Mouse (Mus musculus) G1E (cell line): ENCODE measurements at regions not wholly inside any gene's neighbourhood (a gene's known extent, or its start where the extent isn't known, plus 50 kb on each side); places are given as distances from the start of the nearest gene placed in this dataset.
A peak's percentile ranks its signal among the peaks of the same experiment; 100 is the strongest.

Experiments used
- ATAC-seq: 2 replicates; pipeline ENCODE4 v1.8.0; 2016; ENCODE audit warnings: mild to moderate bottlenecking; ENCODE audit not compliant: insufficient number of reproducible peaks, poor library complexity, low FRiP score, severe bottlenecking; ENCODE audit errors: extremely low read depth
- DNase-seq: peaks from one replicate; pipeline ENCODE4 v3.0.0; 2012; ENCODE audit warnings: low spot score
- H3K27me3 ChIP-seq: 2 replicates; pipeline ENCODE4 v1.6.1; 2012; ENCODE audit warnings: mild to moderate bottlenecking, low read length, inconsistent platforms; ENCODE audit not compliant: insufficient read depth
- H3K36me3 ChIP-seq: replicated peaks from 2 replicates; pipeline ENCODE3; 2012; ENCODE audit warnings: mild to moderate bottlenecking, inconsistent platforms
- H3K4me1 ChIP-seq: 2 replicates; pipeline ENCODE4 v1.6.1; 2012; ENCODE audit warnings: low read depth, low read length, inconsistent platforms, mixed read lengths; ENCODE audit not compliant: insufficient read depth
- H3K4me3 ChIP-seq: 2 replicates; pipeline ENCODE4 v1.5.1; 2012; ENCODE audit warnings: low read depth, mild to moderate bottlenecking, inconsistent platforms, low read length, moderate library complexity, mixed read lengths
- H3K9me3 ChIP-seq: replicated peaks from 2 replicates; pipeline ENCODE4 v1.6.1; 2012; ENCODE audit warnings: inconsistent platforms
- CTCF ChIP-seq: IDR thresholded peaks from 2 replicates; pipeline ENCODE4 v1.5.1; 2012; ENCODE audit warnings: low read depth, low read length, inconsistent platforms, mixed read lengths
- GATA1 ChIP-seq: IDR thresholded peaks from 2 replicates; pipeline ENCODE4 v1.6.1; 2012; ENCODE audit warnings: borderline replicate concordance, low read length, inconsistent platforms, mixed read lengths
- GATA2 ChIP-seq: IDR thresholded peaks from 2 replicates; pipeline ENCODE4 v1.6.1; 2012; ENCODE audit warnings: low read depth, low read length, inconsistent platforms, borderline replicate concordance
- POLR2AphosphoS5 ChIP-seq: IDR thresholded peaks from 2 replicates; pipeline ENCODE4 v1.6.1; 2012; ENCODE audit warnings: low read depth, low read length, inconsistent platforms; ENCODE audit not compliant: insufficient replicate concordance
- TAL1 ChIP-seq: conservative IDR thresholded peaks from 2 replicates; pipeline ENCODE4 v1.6.1; 2012; ENCODE audit warnings: low read depth, low read length, inconsistent platforms, mixed read lengths

GRCm38 (mm10) chr1:184650541-184651105 lies 81.8 kb downstream of the Hlx start:
- Histone ChIP-seq H3K4me3 (no peak overlapping the region), H3K9me3 (peaks cover 6% of the 10 kb centered on the region; the same call in 1 of the 2 replicates), H3K4me1 (peaks cover 45% of the 10 kb centered on the region), H3K36me3 (no peaks in the 10 kb centered on the region), H3K27me3 (no peaks in the 10 kb centered on the region)
- TF ChIP-seq POLR2AphosphoS5 (no peak), GATA2 (no peak), TAL1 (no peak), GATA1 (no peak), CTCF (no peak)
- no peak for DNase-seq
- ATAC-seq = no peak

- Histone ChIP-seq H3K4me1 (peaks cover 60% of the 10 kb centered on the region), H3K27me3 (no peaks in the 10 kb centered on the region), H3K9me3 (peaks cover 6% of the 10 kb centered on the region; the same call in 1 of the 2 replicates), H3K4me3 (no peak overlapping the region), H3K36me3 (no peaks in the 10 kb centered on the region)
- no peak for TF ChIP-seq TAL1
- no peak for TF ChIP-seq CTCF
- no peak for TF ChIP-seq GATA1
- no peak for TF ChIP-seq POLR2AphosphoS5
- no peak for TF ChIP-seq GATA2
- no peak for ATAC-seq
- no peak for DNase-seq
Measured at GRCm38 (mm10) chr1:184647920-184648540, 84.4 kb downstream of the Hlx start.

DNA sequence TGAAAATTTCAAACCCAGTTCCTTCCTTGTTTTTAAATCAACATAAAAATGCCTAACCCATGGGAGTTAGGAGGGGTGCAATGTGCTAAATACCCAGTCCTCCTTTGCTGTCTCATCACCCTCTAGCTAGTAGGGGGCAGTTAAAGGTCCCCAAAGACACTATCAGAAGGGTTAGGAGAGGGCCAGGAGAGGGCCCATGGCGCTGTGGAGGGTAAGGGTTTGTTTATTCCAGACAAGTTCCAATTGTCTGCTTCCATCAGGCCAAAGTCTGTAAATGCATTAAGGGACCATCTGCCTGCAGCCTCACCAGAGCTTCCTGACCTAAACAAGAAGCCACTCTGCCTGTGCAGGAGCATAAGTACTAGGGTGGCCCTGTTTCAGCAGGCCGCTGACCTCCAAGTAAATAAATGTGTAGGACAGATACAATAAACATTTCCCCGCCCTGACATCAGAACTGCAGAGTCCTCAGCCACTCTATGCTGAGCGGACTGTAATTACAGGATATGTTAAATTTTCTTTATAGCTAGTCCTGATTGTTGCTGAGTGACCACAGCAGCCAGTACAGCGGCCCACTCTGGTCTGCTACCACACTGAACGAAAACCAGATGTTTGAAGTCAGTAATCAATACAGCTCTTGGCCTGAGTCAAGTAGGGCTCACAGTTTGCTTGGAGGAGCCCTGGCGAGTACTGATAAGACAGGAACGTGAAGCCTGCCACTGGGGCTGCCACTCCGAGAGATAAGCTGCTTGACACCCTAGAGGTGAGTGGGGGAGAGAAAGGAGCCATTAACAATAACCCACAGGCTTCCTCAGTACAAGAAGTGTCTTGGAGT lies 87.4 kb downstream of the Hlx start:
- Histone ChIP-seq H3K36me3 (no peaks in the 10 kb centered on the region), H3K4me1 (peaks cover 52% of the 10 kb centered on the region), H3K9me3 (peaks cover 6% of the 10 kb centered on the region; the same call in 1 of the 2 replicates), H3K4me3 (peak overlapping the region; percentile 30; the same call in 1 of the 2 replicates), H3K27me3 (no peaks in the 10 kb centered on the region)
- ATAC-seq (peak; percentile 93), DNase-seq (peak; percentile 82)
- TF ChIP-seq TAL1 (peak; percentile 99), GATA2 (no peak)

DNA sequence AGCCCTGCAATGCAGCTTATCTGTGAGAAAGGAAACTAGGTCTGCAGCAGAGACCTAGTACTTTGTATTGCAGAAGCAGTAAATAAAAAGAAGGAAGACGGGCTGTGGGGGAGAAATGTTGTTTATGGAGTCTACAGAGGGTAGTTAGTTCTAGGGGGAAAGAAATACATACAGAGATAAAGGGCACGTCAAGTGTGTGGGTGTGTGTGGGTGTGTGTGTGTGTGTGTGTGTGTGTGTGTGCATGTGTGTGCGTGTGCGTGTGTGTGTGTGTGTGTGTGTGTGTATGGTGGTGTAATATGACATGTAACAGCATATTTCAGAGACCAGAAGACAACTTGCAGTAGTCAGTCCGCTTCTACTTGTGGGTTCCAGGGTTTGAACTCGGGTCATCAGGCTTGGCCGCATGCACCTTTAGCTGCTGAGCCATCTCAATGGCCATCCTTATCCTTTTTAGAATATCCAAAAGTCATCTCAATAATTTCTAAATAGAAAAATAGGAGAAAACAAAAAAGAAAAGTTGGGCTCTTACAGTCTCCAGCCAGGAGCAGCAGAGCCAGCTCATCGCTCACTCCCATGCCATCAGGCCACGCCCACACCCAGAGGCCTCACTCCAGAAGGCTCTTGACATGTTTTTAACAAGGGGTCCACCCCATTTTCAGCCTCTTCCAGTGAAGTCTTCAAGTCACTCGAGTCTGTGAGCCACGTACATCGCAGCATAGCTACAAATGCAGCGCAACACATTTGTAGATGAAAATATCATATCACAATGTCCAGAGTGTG lies 101.5 kb downstream of the Hlx start:
- Histone ChIP-seq H3K27me3 (no peaks in the 10 kb centered on the region), H3K4me3 (no peak overlapping the region), H3K9me3 (no peaks in the 10 kb centered on the region), H3K36me3 (no peaks in the 10 kb centered on the region), H3K4me1 (peaks cover 49% of the 10 kb centered on the region)
- TF ChIP-seq GATA2 = no peak
- TF ChIP-seq TAL1 = no peak
- no peak for TF ChIP-seq CTCF
- no peak for TF ChIP-seq POLR2AphosphoS5
- no peak for TF ChIP-seq GATA1
- ATAC-seq (no peak; the same call in 1 of the 2 replicates), DNase-seq (no peak)

- TF ChIP-seq TAL1 (no peak), CTCF (no peak), POLR2AphosphoS5 (no peak), GATA1 (no peak), GATA2 (no peak)
- no peaks in the 10 kb centered on the region for H3K36me3 ChIP-seq
- H3K9me3 ChIP-seq = no peaks in the 10 kb centered on the region
- peak; percentile 77 for ATAC-seq
- H3K27me3 ChIP-seq = no peaks in the 10 kb centered on the region
- H3K4me1 ChIP-seq = peaks cover 49% of the 10 kb centered on the region
- DNase-seq = no peak
- no peak overlapping the region; the same call in 1 of the 2 replicates for H3K4me3 ChIP-seq
Measured at GRCm38 (mm10) chr1:184629194-184629593, 103.2 kb downstream of the Hlx start.
